Comparison of ENCODE assay signal across 13 mouse cellular contexts in genomic region chr15:36682832-36683231, GRCm38 (mm10).
"Had no signal": no experiment of that assay in that cellular context is flagged by ENCODE, and none has a peak within 500 bp of the region (broad histone marks: within the 10 kb centered on the region; RNA-seq: fewer than 3 reads in every experiment).

No protein-coding gene starts in this region.

- ATAC-seq: intestine, embryonic 16.5 days had no signal

- DNase-seq: kidney, adult 2 months; kidney, postnatal 14 days; lung, adult 2 months; lung, postnatal 14 days; midbrain, embryonic 14.5 days; retina, postnatal 1 day; thymus, postnatal 36 days had no signal

- H3K4me3 ChIP-seq: kidney, embryonic 15.5 days; liver, embryonic 15.5 days; neural tube, embryonic 12.5 days had no signal

- H3K27me3 ChIP-seq: neural tube, embryonic 12.5 days had no signal

- H3K36me3 ChIP-seq: kidney, embryonic 15.5 days; liver, embryonic 15.5 days; neural tube, embryonic 12.5 days had no signal

- H3K4me2 ChIP-seq: kidney, embryonic 15.5 days; liver, embryonic 11.5 days; liver, embryonic 15.5 days; neural tube, embryonic 12.5 days had no signal

- H3K9me3 ChIP-seq: kidney, embryonic 15.5 days; liver, embryonic 15.5 days; neural tube, embryonic 12.5 days had no signal

- H3K9ac ChIP-seq: kidney, embryonic 15.5 days; liver, embryonic 15.5 days; neural tube, embryonic 12.5 days had no signal

- H3K27ac ChIP-seq: kidney, embryonic 15.5 days; liver, embryonic 15.5 days; macrophage; neural tube, embryonic 12.5 days had no signal

- H3K4me1 ChIP-seq: neural tube, embryonic 12.5 days had no signal
